Mouse (Mus musculus) retina, postnatal 1 day (tissue): ENCODE results near the gene Prr11.

Experiments used
- DNase-seq: peaks from one replicate; pipeline ENCODE4 v3.0.0-alpha.2; 2012

Gene Prr11

GRCm38 (mm10) chr11:87046968-87047367, 61.5 kb downstream of the Prr11 start:
- no peak for DNase-seq

- no peak for DNase-seq
These were observed 65.5 kb downstream of the Prr11 start for GRCm38 (mm10) chr11:87043052-87043451.

GRCm38 (mm10) chr11:87039307-87039963, 69.1 kb downstream of the Prr11 start:
- peak; percentile 26 for DNase-seq
